Mouse (Mus musculus): ENCODE results near the gene Traf3ip2. TPM values are rescaled to one million over a fixed set of nuclear protein-coding genes. Genes with fewer than 3 reads are reported as not detected.

Gene Traf3ip2
- total RNA-seq, 2 experiments from 2014 or later: 2.9 TPM; not detected in 1

GRCm38 (mm10) chr10:39628799-39629517 lies 16.2 kb downstream of the Traf3ip2 start:
- no peak for ATAC-seq (replicated peaks; ENCODE audit: low FRiP score, poor library complexity, severe bottlenecking)

DNA sequence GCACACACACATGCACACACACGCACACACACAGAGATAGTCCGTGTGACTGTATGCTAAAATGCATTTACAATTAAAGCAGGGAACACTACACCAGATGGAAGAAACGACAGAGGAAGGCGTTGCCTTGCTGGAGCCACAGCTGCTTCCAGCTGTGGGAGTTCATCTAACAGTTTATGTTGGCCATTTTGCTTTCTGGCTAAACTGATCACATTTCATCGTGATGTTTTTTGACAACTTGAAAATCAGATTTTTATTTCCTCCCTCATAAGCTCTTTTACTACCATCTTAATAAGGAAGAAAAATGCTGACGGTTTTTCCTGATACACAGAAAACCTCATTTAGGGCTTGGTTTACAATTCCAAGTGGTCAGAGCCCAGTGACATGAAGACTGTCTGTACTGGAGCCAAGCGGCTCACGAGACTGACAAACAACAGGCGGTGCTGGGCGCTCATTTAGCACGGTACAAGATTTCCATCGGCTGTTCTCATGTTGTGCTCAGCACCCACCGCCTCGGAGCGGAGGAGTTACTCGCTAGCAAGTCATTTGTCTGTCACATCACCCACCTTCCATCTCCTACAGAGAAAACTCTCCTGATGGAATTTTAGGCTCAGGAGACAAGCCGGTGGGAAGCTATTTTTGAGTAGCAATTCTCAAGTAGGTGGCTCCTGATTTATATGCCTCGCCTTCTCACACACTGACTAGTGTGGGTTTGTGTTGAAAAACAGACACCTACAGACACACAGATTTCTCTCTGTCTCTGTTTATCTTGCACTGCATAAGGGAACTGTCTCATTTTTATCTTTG lies 17.2 kb downstream of the Traf3ip2 start:
- no peak for ATAC-seq (replicated peaks; ENCODE audit: low FRiP score, poor library complexity, severe bottlenecking)

- no peak for ATAC-seq (replicated peaks; ENCODE audit: low FRiP score, poor library complexity, severe bottlenecking)
These were observed 18.1 kb downstream of the Traf3ip2 start for GRCm38 (mm10) chr10:39630811-39631210.

DNA sequence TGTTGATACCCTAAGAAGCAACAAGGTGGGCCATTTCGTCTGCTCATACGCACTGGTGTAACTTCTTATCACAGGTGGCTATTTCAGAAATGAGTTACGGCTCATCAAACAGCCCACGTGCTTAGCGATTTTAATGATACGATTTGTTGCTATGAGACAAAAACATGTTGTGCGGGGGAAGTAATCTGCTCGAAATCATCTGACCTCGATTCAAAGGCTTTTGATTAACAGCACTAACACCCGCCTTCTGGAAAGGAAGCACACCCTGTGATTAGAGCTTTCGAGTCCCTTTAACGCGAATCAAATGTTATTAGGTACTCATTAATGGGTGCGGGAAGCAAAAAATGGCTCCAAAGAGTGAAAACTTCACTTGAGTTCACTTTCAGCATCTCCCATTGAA lies 18.9 kb downstream of the Traf3ip2 start:
- no peak for ATAC-seq (replicated peaks; ENCODE audit: low FRiP score, poor library complexity, severe bottlenecking)

GRCm38 (mm10) chr10:39633379-39633778 lies 20.6 kb downstream of the Traf3ip2 start:
- ATAC-seq (replicated peaks; ENCODE audit: low FRiP score, poor library complexity, severe bottlenecking): no peak

DNA sequence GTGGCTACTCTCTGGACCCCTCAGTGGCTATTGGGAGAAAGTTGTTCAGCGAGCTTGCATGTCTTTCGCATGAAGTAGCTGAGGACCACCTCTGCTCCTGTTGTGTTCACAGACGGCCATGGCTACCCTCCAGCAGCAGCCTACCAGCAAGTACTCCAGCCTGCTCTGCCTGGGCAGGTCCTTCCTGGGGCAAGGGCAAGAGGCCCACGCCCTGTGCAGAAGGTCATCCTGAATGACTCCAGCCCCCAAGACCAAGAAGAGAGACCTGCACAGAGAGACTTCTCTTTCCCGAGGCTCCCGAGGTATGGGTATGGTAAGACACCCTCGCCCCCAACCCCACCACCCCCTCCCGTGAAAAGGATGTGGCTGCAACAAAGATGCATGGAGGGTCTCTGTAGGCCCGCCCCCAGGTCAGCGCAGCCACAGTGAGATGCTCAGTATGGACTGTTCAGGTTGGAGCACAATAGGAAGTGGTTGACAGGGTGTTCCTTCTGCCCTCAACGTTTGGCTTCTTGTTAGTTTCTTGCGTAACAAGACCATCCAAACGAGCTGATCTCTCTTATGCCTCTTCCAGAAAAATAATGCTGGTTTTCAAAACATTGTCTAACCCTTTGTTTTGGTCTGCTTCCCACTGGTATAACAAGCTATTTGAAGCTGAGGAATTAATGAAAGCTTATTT lies 21.8 kb downstream of the Traf3ip2 start:
- no peak for ATAC-seq (replicated peaks; ENCODE audit: low FRiP score, poor library complexity, severe bottlenecking)

GRCm38 (mm10) chr10:39638862-39639261 lies 26.1 kb downstream of the Traf3ip2 start:
- ATAC-seq (replicated peaks; ENCODE audit: low FRiP score, poor library complexity, severe bottlenecking): no peak

DNA sequence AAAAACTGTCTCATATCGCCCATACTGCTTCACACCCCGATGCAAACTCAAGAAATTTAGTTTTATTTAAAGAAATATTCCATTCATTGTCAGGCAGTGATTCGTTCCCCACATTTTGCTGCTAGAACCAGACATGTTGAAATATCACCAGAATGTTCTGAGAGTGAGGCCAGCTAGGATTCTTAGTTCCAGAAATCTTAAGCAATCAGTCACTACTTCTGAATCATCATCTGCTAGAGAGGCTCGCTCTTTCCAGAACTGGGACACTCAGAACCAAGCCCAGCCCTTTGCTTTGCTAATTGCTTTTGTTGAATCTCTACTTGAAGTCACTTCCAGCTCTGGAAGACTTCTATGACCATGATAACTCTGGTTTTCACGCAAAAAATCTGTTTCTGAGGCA lies 27.0 kb downstream of the Traf3ip2 start:
- no peak for ATAC-seq (replicated peaks; ENCODE audit: low FRiP score, poor library complexity, severe bottlenecking)

DNA sequence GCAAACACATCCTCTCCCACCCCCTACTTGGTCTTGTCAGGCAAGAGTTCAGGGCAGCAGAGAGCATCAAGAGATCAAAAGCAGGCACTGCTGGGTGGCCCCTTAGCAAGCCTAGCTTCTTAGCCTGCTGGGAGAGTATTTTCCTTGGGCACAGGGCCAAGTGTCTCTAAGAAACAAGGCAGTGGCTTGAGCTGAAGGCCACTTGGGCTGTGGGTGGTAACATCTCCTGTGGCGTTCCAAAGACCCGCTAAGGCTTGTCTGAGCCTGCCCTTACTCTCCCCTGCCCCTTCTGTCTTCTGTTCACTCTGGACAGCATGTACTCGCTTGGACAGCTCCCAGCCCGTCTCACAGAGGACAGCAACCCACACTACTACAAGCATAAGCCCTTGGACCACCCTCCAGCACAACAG lies 28.1 kb downstream of the Traf3ip2 start:
- ATAC-seq (replicated peaks; ENCODE audit: low FRiP score, poor library complexity, severe bottlenecking): no peak

- ATAC-seq (replicated peaks; ENCODE audit: low FRiP score, poor library complexity, severe bottlenecking): no peak
These were observed 33.3 kb downstream of the Traf3ip2 start for GRCm38 (mm10) chr10:39645789-39646628.

- ATAC-seq (replicated peaks; ENCODE audit: low FRiP score, poor library complexity, severe bottlenecking): no peak
These were observed 33.9 kb downstream of the Traf3ip2 start for GRCm38 (mm10) chr10:39646629-39647019.

DNA sequence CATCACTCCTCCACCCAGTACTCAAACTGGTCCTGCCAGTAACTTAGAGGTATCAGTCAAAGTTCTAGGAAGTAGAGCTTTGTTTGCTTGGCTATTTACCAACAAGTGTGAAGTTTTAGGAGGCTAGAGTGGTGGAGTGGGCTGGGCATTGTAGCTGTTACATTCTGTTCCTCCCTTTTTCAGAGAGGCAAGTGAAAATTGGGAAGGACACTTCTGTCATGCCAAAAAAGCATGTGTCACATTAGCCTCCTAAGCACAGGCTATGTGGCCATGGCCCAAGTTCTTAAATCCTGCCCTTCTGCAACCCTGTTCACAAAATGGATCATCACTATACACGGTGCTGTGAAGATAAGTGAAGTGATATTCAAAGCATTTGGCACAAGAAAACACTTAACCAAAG lies 34.4 kb downstream of the Traf3ip2 start:
- ATAC-seq (replicated peaks; ENCODE audit: low FRiP score, poor library complexity, severe bottlenecking): no peak

- ATAC-seq (replicated peaks; ENCODE audit: low FRiP score, poor library complexity, severe bottlenecking): no peak
These were observed 35.5 kb downstream of the Traf3ip2 start for GRCm38 (mm10) chr10:39648278-39648677.

GRCm38 (mm10) chr10:39649550-39649949 lies 36.8 kb downstream of the Traf3ip2 start:
- peak; percentile 54; the same call in 1 of the 2 replicates for ATAC-seq (replicated peaks; ENCODE audit: low FRiP score, poor library complexity, severe bottlenecking)

DNA sequence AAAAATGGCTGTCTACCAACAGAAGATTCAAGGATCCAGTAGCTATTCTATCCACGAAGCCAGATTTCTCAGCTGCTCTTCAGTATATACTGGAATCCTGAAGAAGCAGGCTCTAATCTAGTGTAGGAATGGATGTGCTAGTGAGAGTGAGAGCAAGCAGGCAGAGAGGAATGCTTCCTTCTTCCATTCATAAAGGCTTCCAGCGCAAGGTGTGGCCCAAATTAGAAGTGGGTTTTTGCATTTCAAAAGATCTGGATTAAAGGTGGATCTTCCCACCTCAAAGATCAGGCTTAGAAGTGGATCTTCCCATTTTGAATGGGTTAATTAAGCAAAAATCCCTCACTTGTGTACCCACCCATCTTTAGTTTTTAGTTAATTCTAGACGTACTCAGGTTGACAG lies 37.6 kb downstream of the Traf3ip2 start:
- ATAC-seq (replicated peaks; ENCODE audit: low FRiP score, poor library complexity, severe bottlenecking): no peak

GRCm38 (mm10) chr10:39654001-39654416 lies 41.3 kb downstream of the Traf3ip2 start:
- no peak for ATAC-seq (replicated peaks; ENCODE audit: low FRiP score, poor library complexity, severe bottlenecking)

DNA sequence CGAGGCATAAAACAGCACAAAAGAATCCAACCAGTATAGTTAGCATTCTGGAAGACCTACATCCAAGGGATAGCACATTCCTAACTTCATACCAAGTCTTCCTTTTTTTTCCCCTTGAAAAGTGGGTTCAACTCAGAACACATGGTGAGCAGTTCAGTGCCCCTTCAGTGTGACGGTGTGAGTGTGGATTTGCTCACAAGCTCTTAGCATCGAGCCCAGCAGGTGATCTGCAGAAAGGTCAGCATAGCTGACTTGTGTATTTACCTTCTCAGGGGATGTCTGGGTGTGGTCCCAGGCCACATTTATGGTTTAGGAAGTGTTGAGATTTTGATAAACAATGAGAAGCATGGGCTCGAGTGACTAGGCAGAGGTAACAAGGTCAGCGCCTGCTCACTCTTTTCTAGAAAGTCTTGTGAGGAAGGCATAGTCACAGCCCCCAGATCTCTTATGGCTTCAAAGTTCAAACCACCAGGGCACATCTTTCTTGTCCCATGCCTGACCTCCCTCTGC lies 46.2 kb downstream of the Traf3ip2 start:
- no peak for ATAC-seq (replicated peaks; ENCODE audit: low FRiP score, poor library complexity, severe bottlenecking)

DNA sequence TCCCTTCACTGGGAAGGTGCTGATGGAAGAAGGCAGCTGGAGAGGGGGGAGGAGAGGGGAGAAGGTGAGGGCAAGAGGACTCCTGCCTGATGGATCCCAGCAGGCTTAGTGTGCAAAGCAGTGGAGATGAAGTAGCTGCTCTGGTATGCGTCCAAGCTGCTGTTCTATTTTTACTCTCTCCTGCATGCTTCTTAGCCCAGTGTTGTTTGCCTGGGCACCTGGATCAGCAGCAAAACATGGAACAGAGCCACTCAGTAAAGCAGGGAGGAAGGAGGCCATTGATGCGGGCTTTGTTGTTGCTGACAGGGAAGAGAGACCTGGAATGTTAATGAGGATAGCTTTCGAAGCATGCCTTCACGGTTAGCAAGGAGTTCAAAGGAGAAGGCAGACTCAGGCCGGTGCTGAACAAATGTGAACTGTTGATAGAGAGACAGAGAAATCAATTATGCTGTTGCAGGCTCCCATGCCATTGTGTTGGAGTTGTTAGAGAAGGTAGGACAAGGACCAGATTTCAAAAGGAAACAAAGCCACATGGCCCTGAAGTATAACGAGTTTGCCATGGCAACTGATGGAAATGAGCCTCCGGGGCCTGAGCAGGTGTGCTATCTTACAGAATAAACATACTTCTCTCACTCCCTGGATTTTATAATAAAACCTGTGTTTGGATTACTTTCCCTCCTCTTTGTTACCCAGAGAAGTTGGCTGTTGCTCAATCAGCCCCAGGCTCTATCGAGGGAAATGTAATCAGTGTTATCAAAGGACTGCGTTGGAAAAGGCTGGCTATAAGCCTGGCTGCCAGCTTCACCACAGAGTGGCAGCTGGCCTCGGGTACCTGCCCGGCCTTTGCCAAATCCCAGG lies 46.9 kb downstream of the Traf3ip2 start:
- ATAC-seq (replicated peaks; ENCODE audit: low FRiP score, poor library complexity, severe bottlenecking): no peak

DNA sequence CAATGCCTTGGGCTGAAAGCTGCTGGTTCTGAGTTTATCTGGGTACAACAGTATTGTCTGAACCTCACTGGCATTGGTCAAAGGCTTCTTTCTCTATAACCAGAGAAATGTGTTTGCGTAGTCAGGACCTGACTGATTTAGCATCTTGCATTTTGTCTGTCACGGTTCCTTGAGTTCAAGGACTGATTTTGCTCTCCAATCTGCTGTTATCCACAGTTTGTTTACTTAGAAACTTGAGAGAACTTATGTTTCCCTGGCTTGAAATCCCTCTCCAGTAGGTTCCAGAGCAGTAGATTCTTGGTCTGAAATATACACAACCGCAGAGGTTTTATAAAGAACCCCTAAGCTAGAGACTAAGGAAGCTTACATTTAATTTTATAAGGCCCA lies 47.5 kb downstream of the Traf3ip2 start:
- ATAC-seq (replicated peaks; ENCODE audit: low FRiP score, poor library complexity, severe bottlenecking): no peak

All from erythroid progenitor cell, adult 5-6 weeks (primary cell).